Mouse (Mus musculus): ENCODE data around the gene Sema4a.

DNA sequence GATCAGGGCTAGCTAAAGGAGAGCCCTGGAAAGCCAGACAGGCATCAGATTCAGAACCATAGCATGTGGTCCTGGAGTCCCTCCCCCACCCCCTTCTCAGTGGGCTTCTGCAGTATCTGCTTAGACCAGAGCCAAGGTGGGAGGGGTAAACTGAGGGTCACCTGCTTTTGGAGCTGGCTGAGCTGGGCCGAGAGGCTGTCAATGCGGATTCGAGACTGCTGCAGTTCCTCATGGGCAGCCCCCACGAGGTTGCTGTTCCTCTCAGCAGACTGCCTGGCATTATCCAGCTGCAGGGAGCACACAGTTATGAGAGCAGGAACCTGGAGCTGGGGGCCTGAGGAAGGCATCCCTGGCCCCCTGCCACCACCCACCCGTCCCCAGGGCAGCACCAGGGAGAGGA, 25.1 kb upstream of the Sema4a start:
- TF ChIP-seq CTCF (conservative IDR thresholded peaks at IDR 0.05; ENCODE audit: low read length): no peak
- TF ChIP-seq POU5F1 (IDR thresholded peaks at IDR 0.05; ENCODE audit: borderline replicate concordance, low read length): no peak

All from E14TG2a.4 (cell line).